Mouse (Mus musculus) hindbrain, embryonic 14.5 days (tissue): ENCODE data around the gene Ass1. TPM values are rescaled to one million over a fixed set of nuclear protein-coding genes. Genes with fewer than 3 reads are reported as not detected.

Experiments used
- ATAC-seq: fragments of 200-750 bp; cut with Nextera tagmentation; 2 replicates; pipeline ENCODE4 v1.8.0; 2017; ENCODE audit warnings: moderate number of reproducible peaks, mild to moderate bottlenecking, moderate TSS enrichment, moderate library complexity; ENCODE audit not compliant: low FRiP score
- DNase-seq: peaks from one replicate; pipeline ENCODE4 v3.0.0-alpha.2; 2015; ENCODE audit warnings: low spot score
- H3K27ac ChIP-seq: fragments of 300-500 bp; sonication (generic); 2 replicates; pipeline ENCODE4 v1.5.1; 2014; ENCODE audit warnings: mild to moderate bottlenecking, moderate library complexity
- H3K27me3 ChIP-seq: fragments of 300-500 bp; sonication (generic); 2 replicates; pipeline ENCODE4 v1.6.1; 2014; ENCODE audit warnings: mild to moderate bottlenecking, low read length, mixed read lengths; ENCODE audit not compliant: control insufficient read depth, insufficient read depth
- H3K36me3 ChIP-seq: fragments of 300-500 bp; sonication (generic); replicated peaks from 2 replicates; pipeline ENCODE4 v1.6.1; 2014; ENCODE audit not compliant: control insufficient read depth, insufficient read depth
- H3K4me1 ChIP-seq: fragments of 300-500 bp; sonication (generic); replicated peaks from 2 replicates; pipeline ENCODE4 v1.6.1; 2014; ENCODE audit warnings: antibody characterized with exemption, low read length, mixed read lengths; ENCODE audit not compliant: control insufficient read depth, insufficient read depth
- H3K4me2 ChIP-seq: fragments of 300-500 bp; sonication (generic); replicated peaks from 2 replicates; pipeline ENCODE4 v1.6.1; 2014; ENCODE audit warnings: mild to moderate bottlenecking, moderate library complexity
- H3K4me3 ChIP-seq: fragments of 300-500 bp; sonication (generic); replicated peaks from 2 replicates; pipeline ENCODE4 v1.5.1; 2014; ENCODE audit warnings: mild to moderate bottlenecking, low read length
- H3K9ac ChIP-seq: fragments of 300-500 bp; sonication (generic); 2 replicates; pipeline ENCODE4 v1.6.1; 2014
- H3K9me3 ChIP-seq: fragments of 300-500 bp; sonication (generic); 2 replicates; pipeline ENCODE4 v1.6.1; 2016; ENCODE audit warnings: low read length; ENCODE audit not compliant: control insufficient read depth
- WGBS: fragments of 180-500 bp; shearing (Covaris S2); extraction: QIAGEN DNeasy Blood & Tissue Kit; methylation state at CpG from one replicate; pipeline ENCODE4 v1.1.7; 2014; 5-methylcytosine and 5-hydroxymethylcytosine counted together
- polyA plus RNA-seq: library from polyadenylated mRNA; unstranded; fragments of >200 nt; fragmentation: Nextera tagmentation; extraction: Ambion mirVana; gene quantifications from 2 replicates; pipeline ENCODE4 v1.2.1, GENCODE M21; 2014

Ass1 gene
- polyA plus RNA-seq, 1 experiment from 2014 or later = 6.1 TPM

- Histone ChIP-seq H3K9ac (no peak overlapping the region), H3K27ac (no peak overlapping the region), H3K4me3 (no peak overlapping the region), H3K4me2 (no peak overlapping the region), H3K27me3 (no peaks in the 10 kb centered on the region), H3K36me3 (no peaks in the 10 kb centered on the region), H3K4me1 (peaks cover 17% of the 10 kb centered on the region), H3K9me3 (no peaks in the 10 kb centered on the region)
- DNase-seq = no peak
- no peak for ATAC-seq
- WGBS = 84% methylated on average over 4 of the region's 4 CpGs
Observed at GRCm38 (mm10) chr2:31446036-31446435, 24.0 kb upstream of the Ass1 start.

GRCm38 (mm10) chr2:31446456-31446855 is 23.6 kb upstream of the Ass1 start:
- H3K27ac ChIP-seq = no peak overlapping the region
- H3K4me1 ChIP-seq = peaks cover 17% of the 10 kb centered on the region
- H3K27me3 ChIP-seq = no peaks in the 10 kb centered on the region
- H3K36me3 ChIP-seq = no peaks in the 10 kb centered on the region
- DNase-seq (no peak), ATAC-seq (no peak)
- H3K9ac ChIP-seq = no peak overlapping the region
- WGBS = 54% methylated on average over 4 of the region's 4 CpGs
- H3K9me3 ChIP-seq = no peaks in the 10 kb centered on the region
- H3K4me3 ChIP-seq = no peak overlapping the region
- H3K4me2 ChIP-seq = no peak overlapping the region

GRCm38 (mm10) chr2:31447536-31447935 is 22.5 kb upstream of the Ass1 start:
- WGBS = 87% methylated on average over 2 of the region's 2 CpGs
- Histone ChIP-seq H3K36me3 (no peaks in the 10 kb centered on the region), H3K4me1 (peaks cover 17% of the 10 kb centered on the region), H3K27ac (no peak overlapping the region), H3K4me2 (no peak overlapping the region), H3K9ac (no peak overlapping the region), H3K9me3 (no peaks in the 10 kb centered on the region), H3K27me3 (no peaks in the 10 kb centered on the region), H3K4me3 (no peak overlapping the region)
- ATAC-seq (no peak), DNase-seq (no peak)

- H3K36me3 ChIP-seq = no peaks in the 10 kb centered on the region
- H3K9me3 ChIP-seq = no peaks in the 10 kb centered on the region
- 0 out of 2 replicates have a peak overlapping the region, but pooled peaks have one; percentile 33 for H3K27ac ChIP-seq
- DNase-seq = no peak
- ATAC-seq = no peak
- H3K4me2 ChIP-seq = no peak overlapping the region
- H3K27me3 ChIP-seq = no peaks in the 10 kb centered on the region
- peaks cover 17% of the 10 kb centered on the region for H3K4me1 ChIP-seq
- H3K4me3 ChIP-seq = no peak overlapping the region
- 31% methylated on average over 3 of the region's 3 CpGs for WGBS
- no peak overlapping the region for H3K9ac ChIP-seq
Observed at GRCm38 (mm10) chr2:31448756-31449440, 21.1 kb upstream of the Ass1 start.

GRCm38 (mm10) chr2:31449441-31449815 is 20.6 kb upstream of the Ass1 start:
- H3K27me3 ChIP-seq = no peaks in the 10 kb centered on the region
- ATAC-seq = peak; percentile 84
- 26% methylated on average over 4 of the region's 4 CpGs for WGBS

GRCm38 (mm10) chr2:31449902-31450301 is 20.1 kb upstream of the Ass1 start:
- H3K9me3 ChIP-seq = no peaks in the 10 kb centered on the region
- H3K27me3 ChIP-seq = no peaks in the 10 kb centered on the region
- no peak overlapping the region for H3K9ac ChIP-seq
- 95% methylated on average over 4 of the region's 4 CpGs for WGBS
- DNase-seq (no peak), ATAC-seq (no peak)
- H3K4me2 ChIP-seq = no peak overlapping the region
- peaks cover 17% of the 10 kb centered on the region for H3K4me1 ChIP-seq
- H3K36me3 ChIP-seq = no peaks in the 10 kb centered on the region
- H3K27ac ChIP-seq = no peak overlapping the region
- no peak overlapping the region for H3K4me3 ChIP-seq

More at GRCm38 (mm10) chr2:31449441-31449815, 20.6 kb upstream of the Ass1 start:
- Histone ChIP-seq H3K4me2 (no peak overlapping the region), H3K4me3 (no peak overlapping the region), H3K9me3 (no peaks in the 10 kb centered on the region), H3K36me3 (no peaks in the 10 kb centered on the region), H3K4me1 (peaks cover 17% of the 10 kb centered on the region), H3K9ac (no peak overlapping the region), H3K27ac (0 out of 2 replicates have a peak overlapping the region, but pooled peaks have one; percentile 33)
- peak; percentile 68 for DNase-seq

- Histone ChIP-seq H3K27ac (no peak overlapping the region), H3K4me1 (peaks cover 17% of the 10 kb centered on the region), H3K9me3 (no peaks in the 10 kb centered on the region), H3K36me3 (no peaks in the 10 kb centered on the region), H3K27me3 (no peaks in the 10 kb centered on the region), H3K4me2 (no peak overlapping the region), H3K9ac (no peak overlapping the region), H3K4me3 (no peak overlapping the region)
- 25% methylated on average over 3 of the region's 3 CpGs for WGBS
- ATAC-seq (no peak), DNase-seq (no peak)
Observed at GRCm38 (mm10) chr2:31450661-31451060, 19.3 kb upstream of the Ass1 start.

- H3K4me2 ChIP-seq = no peak overlapping the region
- no peaks in the 10 kb centered on the region for H3K9me3 ChIP-seq
- H3K27me3 ChIP-seq = no peaks in the 10 kb centered on the region
- H3K4me1 ChIP-seq = peaks cover 17% of the 10 kb centered on the region
- DNase-seq (no peak), ATAC-seq (no peak)
- H3K9ac ChIP-seq = no peak overlapping the region
- WGBS = 67% methylated on average over 1 of the region's 1 CpGs
- H3K27ac ChIP-seq = no peak overlapping the region
- H3K36me3 ChIP-seq = no peaks in the 10 kb centered on the region
- H3K4me3 ChIP-seq = no peak overlapping the region
Observed at GRCm38 (mm10) chr2:31451530-31451929, 18.5 kb upstream of the Ass1 start.

- Histone ChIP-seq H3K4me3 (no peak overlapping the region), H3K9me3 (no peaks in the 10 kb centered on the region), H3K36me3 (no peaks in the 10 kb centered on the region), H3K27me3 (peaks cover 12% of the 10 kb centered on the region; the same call in 1 of the 2 replicates), H3K4me2 (no peak overlapping the region), H3K27ac (no peak overlapping the region), H3K9ac (no peak overlapping the region), H3K4me1 (peaks cover 17% of the 10 kb centered on the region)
- WGBS = 83% methylated on average over 13 of the region's 13 CpGs
- ATAC-seq (no peak), DNase-seq (no peak)
Observed at GRCm38 (mm10) chr2:31453011-31453410, 17.0 kb upstream of the Ass1 start.
